Mouse (Mus musculus): ENCODE results near the gene Chit1. TPM values are rescaled to one million over a fixed set of nuclear protein-coding genes. Genes with fewer than 3 reads are reported as not detected.

Chit1 gene
- total RNA-seq, 2 experiments from 2014 or later, result not detected

DNA sequence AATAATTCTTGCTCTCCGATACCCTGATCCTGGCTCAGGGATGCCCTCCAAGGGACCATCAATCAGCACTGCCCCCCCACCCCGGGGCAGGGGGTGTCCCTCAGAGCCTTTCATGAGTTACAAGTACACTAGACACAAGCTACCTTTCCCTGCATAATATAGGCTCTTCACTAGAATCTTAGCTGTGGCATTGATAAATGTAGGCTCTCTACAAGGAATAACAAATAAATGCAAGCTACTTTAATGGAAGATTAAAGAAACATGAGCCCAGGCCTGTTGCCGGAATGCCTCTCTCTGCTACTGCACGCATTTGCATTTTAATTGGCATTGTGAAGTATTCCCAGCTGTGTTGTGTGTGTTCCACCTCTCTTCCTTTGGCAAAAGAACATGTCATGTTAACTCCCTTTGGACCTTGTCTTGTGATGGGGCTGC is 31.3 kb downstream of the Chit1 start:
- DNase-seq (ENCODE audit: low spot score), result no peak

DNA sequence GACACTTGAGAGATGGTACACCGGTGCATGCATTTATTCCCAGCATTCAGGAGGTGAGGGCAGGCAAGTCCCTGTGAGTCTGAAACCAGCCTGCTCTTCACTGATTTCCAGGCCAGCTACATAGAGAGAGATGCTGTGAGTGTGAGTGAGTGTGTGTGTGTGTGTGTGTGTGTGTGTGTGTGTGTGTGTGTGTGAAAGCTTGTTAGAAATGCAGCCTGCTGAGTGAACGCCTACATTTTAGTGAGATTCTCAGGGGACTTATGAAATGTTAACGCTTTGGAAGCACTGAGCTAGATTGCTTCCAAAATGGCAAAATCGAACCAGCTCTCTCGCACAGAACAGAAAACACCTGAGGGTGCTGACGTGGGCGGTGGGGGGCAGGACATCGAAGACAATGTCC is 35.0 kb downstream of the Chit1 start:
- no peak for DNase-seq (ENCODE audit: low spot score)

DNA sequence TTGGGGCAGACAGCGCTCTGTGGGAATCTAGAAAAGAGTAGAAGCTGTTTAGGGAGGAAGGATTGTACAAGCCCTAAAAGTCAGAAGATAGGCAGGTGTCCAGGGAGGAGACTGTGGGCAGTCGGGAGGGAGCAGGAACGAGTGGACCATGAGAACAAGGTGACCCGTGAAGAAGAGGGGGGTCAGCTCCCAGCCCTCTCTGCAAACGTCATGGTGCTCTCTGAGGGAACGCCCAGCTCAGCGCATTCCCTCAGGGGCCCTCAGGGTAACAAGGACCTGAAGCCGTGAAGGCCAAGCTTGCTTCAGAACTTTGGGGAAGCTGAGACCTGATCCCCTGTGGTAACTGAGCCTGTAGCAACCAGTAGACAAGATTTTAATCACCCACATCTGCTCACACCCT is 39.0 kb downstream of the Chit1 start:
- no peak for DNase-seq (ENCODE audit: low spot score)

DNA sequence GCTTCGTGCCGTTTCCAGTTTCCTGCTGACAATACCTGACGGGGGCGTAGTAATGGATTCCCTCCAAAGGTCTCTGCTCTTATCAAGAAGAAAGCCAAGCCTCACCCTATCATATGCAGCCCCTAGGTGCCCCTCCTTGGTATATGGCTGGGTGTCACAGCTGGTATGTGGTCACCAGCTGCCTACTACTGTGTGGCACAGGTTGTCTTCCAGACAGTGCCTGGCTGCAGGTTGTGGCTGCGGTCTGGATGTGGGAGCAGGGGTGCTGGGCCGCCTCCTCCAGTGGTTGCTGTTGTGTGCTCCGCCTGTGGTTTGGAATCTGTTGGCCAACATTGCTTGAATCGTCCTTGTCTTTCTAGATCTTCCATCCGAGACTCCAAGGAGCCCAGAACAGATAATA is 39.7 kb downstream of the Chit1 start:
- DNase-seq (ENCODE audit: low spot score), result no peak

DNA sequence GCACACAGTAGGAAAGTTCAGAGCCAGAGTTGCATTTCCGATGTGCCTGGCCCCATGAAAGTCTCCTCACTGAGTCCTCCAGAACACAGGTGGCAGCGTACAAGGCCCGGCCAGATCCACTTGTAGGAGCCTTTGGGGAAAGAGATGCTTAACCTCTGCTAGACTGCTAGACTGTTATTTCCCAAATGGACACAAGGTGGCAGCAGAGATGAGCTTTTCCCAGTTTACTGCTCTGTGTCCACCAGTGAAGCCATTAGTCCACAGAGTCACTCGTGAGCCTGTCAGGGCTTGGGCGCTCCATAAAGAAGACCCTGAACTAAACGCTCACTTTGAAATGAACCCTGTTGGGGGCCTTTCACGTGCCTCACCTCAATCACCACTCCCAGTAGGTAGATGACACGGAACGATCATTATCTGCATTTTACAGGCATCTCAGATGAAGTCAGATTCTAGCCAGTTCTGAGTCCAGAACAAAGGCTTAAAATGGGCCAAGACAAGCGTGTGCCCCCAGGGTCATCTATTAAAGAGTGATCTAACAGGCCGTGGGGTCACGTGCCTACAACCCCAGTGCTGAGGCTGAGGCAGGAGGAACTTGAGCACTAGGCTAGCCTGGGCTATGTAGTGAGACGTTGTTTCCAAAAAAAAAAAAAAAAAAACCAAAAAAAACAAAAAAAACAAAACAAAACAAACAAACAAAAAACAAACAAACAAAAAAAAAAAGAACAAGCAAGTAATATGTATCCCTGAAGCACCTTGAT is 40.8 kb downstream of the Chit1 start:
- DNase-seq (ENCODE audit: low spot score), result peak; percentile 88

DNA sequence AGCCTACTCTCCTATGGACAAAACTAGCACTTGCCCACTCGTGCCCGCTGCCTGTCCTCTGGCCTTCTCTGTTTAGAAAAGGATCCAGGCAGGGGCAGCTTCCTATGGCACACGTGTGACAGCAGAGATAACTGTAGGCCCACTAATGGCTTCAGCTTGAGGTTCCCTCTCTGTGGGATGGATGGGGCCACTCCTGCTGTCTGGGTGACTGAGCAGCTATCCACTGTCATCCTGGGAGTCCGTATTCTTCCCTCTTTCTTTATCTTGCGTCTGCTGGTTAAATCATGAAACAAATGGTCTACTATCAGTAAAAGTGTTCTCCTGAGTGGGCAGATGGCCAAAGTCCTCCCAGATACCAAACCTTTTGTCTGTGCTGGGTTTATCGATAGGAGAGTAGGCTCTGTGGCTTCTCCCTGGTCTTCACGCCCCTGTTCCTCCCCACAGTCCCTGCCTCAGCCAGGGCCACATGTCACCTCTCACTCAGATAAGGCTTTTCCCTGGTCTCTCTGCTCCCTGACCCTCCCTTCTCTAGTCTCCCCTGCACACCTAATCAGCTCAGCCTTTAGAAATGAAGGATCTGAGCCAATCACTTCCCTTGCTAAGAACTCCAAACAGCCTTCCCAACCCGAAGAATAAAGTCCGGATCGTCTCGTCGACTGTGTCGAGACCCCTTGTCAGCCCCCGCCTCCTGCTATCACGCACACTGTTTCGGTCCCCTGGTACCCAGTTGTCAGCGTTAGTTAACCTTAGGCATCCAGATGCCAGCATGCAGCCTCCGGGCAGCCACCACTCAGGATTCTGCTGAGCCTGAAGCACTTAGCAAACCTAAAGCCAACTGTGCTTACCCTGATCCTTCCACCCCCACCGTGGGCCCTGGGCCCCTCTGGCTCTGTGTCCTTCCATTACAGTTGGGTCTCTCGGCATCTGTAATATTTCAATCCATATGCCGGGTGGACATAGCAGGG is 41.9 kb downstream of the Chit1 start:
- no peak for DNase-seq (ENCODE audit: low spot score)

DNA sequence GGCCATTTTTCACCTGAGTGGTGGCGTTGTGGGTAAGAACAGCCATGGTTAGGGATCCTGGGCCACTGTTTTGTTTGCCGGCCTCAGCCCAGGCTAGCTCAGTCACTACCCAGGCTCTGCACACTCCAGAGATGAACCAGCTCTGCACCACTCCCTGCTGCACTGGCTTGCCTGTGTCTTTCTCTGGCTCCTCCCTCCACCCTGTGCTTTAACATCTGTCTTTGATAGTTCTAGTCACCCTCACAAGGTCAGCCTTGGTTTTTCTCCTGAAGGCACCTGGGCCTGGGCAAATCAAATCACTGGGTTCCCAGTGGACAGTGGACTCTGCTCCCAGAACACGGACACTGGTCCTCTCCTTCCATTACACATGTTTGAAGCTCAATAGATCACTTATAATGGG is 43.1 kb downstream of the Chit1 start:
- DNase-seq (ENCODE audit: low spot score), result no peak

DNA sequence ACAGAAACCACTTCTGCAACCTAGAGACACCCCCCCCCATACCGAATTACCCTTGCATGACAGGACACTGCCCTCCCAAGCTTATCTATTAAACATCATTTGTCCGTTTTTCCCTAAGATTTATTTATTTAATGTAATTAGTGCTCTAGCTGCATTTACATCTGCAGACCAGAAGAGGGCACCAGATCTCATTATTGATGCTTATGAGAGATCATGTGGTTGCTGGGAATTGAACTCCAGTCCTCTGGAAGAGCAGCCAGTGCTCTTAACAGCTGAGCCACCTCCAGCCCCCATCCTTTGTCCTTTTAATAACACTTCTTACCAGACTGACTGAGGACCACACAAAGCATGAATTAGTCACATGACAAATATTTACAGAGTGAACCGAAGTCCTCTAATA is 43.6 kb downstream of the Chit1 start:
- DNase-seq (ENCODE audit: low spot score), result no peak

DNA sequence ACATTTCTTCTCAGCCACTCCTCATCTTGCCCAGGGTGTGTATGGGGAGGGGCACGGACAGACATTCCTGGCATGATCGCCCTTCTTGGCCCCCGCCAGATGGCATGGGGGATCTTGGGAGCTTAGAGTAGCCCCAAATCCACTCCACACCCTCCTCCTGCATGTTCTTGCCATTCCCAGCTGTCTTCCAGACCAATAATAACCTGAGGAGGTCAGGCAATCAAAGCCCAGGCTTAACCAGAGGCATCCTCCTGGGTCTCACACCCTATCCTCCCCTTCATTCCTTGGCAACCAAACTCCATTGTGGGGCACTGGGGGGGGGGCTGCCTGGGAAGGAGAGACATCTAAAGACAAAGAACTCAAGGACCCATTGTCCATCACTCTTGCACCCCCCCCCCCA is 49.4 kb downstream of the Chit1 start:
- DNase-seq (ENCODE audit: low spot score), result no peak

DNA sequence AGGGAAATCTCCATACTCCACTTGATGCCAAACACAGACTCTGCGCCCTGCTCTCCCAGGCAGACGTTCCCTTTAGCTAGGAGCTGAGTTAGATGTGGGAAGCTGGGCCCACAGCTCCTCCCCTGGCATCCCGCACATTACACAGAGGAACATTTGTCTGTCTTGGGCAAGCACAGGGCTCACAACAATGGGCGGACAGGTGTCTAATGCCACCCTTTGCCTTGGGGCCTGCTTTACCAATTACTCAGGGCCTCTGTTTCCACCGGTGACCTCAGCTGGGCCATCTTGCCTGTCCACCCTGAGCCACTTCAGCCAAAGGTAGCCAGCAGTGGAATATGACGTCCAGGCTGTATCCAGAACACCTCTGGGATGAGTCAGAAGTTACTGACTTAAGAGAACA is 50.4 kb downstream of the Chit1 start:
- DNase-seq (ENCODE audit: low spot score), result no peak

DNA sequence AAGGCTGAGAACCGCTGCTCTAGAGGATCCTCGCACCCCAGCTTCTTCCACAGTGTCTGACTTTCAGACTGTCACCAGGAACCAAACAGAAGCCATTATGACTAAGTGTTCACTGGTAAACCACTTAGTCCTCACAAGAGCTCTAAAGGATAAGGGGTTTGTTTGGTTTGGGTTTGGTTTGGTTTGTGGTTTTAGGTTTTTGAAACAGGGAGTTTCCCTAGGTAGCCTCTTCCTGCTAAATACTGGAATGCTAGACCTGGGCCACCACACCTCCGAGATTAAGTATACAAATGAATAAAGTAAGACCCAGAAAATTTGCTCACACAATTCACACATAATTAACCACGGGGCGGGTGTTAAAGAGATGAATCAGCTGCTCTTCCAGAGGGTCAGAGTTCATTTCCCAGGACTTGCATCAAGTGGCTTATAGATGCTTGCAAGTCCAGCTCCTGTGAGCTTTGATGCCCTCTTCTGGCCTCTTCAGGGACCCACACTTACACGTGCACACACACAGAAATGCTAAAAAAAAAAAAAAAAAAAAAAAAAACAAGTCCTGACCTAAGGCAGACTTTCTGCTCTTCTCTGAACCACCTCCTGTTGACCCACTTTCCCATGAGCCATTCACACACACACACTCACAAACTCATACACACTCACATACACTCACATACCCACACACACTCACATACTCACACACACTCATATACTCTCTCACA is 51.6 kb downstream of the Chit1 start:
- no peak for DNase-seq (ENCODE audit: low spot score)

DNA sequence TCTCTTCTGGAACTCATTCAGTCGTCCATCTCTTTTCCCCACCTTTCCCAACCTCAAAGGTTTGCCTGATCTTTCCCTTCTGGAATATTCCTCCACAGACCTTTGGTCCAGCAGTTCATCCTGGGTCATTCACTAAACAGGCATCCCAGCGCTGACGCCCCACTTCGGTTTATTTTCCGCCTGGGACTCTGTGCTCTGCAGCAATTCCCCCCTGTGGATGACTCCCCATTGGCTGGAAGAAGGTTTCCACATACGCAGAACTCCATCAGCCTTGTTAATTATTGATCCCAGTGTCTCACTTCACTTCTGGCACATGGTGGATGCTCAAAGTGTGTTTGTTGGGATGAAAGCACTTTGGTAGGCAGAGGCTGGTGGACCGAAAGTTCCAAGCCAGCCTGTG is 52.4 kb downstream of the Chit1 start:
- no peak for DNase-seq (ENCODE audit: low spot score)

DNA sequence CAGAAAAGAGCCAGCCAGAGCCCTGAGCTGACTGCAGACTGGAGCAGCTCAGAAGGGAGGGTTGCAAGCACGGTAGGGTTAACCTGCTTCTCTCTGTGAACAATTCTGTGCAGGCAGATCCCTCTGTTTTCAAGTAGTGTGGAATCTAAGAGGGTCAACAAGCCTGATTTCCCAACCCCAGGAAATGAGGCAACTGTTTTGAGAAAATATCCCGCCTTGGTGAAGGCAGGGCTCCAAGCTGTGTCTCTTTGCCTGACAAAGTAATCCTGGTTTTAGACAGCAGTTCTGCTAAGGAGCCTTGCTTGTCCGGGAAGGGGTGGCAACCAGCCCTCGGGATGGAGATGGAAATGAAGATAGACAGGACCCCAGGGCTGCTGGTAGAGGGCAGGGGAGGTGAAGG is 53.4 kb downstream of the Chit1 start:
- no peak for DNase-seq (ENCODE audit: low spot score)

DNA sequence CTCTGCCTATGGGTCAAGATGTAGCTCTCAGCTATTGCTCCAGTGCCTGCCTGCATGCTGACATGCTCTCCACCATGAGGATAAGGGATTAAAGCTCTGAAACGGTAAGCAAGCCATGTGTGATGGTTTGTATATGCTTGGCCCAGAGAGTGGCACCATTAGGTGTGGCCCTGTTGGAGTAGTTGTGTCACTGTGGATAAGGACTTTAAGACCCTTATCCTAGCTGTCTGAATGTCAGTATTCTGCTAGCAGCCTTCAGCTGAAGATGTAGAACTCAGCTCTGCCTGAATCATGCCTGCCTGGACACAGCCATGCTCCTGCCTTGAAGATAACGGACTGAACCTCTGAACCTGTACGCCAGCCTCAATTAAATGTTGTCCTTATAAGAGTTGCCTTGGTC is 55.5 kb downstream of the Chit1 start:
- DNase-seq (ENCODE audit: low spot score), result no peak

DNA sequence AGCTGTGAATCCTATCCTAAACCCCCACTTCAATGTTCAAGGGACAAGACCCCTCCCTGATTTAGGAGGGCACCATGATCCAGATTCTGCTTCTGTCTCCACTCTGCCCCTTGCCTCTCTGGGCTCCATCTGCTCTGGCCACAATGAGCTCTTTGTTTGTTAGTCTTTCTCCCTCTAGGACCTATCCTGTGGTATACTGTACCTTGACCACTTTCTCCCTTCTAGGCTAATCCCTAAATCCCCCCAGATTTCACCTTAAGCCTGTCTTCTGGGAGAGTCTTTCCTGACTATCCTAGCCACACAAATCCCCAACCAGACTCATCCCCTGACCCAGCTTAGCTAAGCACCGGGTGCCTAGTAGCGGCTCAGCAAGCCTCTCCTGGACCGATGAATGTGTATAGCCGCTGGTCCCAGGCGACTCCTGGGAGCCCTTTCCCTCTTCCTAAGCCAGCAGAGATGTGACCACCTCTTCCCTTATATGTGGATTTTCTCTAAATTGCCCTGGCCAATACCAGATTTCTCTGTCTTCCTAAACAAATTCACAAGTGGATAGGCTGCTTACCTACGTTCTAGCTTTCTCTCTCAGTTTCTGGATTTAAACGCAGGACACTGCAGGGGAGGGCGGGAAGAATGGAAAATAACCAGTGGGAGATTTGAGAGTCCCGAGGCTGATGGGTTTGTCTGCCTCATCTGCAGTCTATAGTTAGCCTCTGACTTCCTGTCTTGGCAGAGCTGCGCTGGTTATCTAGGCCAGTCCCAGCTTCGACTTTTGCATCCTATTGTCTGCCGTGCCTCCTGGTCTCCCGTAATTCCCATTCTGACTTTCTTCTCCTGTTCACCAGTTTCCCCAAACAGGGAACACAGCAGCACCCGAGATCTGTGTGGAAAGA is 56.6 kb downstream of the Chit1 start:
- DNase-seq (ENCODE audit: low spot score), result peak; percentile 32

DNA sequence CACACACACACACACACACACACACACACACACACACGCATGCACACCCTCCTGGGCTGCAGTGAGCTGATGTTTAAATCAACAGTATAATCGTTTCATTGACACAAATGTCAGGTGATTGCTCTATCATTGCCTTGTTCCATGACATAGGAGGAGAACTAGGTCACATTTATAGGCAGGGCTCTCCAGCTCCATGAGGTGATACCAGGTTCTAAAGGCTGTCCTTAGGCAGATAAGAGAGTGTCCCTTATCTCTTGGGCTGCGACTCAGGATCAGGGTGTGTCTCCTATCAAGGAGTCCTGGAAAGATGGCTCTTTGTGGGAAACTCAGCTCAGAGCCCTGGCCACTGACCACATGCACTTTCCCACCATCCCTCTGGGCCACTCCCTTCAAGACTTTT is 57.5 kb downstream of the Chit1 start:
- no peak for DNase-seq (ENCODE audit: low spot score)

DNA sequence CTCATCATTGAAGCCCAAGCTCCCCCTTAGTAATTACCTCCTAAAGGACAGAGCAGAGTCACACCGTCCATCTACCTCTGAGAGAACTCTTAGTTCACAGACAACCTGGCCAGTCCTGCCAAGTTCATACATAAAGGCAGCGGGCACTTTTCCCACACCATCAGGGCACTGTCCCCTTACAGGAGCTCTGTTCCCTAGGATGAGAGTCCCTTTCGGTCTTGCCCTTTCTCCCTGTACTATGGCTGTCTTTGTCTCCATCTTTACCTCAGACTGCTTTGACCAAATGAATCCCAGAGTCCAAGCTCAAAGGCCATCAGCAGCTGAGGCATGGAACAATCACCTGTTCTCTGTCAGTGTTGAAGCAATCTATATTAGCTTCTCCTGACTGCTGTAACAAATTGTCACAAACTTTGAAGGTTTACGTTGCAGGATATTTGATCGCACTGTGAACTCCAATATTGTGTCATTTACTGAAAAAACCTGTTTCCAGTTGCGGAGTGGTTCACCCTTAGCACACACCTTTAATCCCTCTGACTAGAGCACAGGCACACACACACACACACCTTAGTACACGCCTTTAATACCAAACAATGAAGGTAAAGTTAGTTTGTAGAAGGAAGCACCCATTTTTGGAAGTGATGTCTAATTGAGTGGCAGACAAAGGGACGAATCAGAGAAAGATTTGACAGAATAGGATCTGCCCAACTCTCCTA is 58.1 kb downstream of the Chit1 start:
- DNase-seq (ENCODE audit: low spot score), result no peak

DNA sequence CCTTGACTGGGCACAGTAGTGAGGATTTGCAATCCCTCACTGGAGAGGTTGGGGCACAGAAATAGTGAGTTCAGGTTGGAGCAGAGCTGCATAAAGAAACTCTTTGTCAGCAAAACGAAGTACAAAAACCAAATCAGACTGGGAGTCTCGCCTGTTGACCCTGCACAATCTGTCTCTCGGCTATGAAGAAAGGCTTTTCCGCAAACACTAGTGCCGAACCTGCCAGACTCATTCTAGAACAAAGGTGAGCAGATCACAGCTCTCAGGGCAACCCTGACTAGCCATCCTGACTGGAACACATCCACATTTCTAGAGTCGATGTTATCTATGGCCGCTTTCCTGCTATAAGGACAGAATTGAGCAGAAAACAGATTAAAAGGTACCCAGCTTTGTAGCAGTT is 62.0 kb downstream of the Chit1 start:
- no peak for DNase-seq (ENCODE audit: low spot score)

DNA sequence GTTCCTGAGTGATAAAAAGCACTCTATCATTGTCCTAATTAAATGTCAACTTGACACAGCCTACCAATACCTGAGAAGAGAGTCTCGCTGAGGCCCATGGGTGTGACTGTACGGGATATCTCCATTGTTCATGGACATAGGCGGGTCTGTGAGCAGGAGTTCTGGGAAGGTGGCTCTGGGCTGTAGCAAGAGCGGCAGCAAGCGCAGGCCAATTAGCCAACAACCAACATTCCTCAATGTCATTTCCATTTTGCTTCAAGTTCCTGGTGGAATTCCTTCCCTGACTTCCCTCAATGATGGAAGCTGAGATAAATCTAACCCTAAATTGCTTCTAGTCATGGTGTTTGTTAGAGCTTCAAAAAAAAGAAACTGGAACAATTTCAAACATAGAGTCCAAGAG is 66.9 kb downstream of the Chit1 start:
- DNase-seq (ENCODE audit: low spot score), result no peak

DNA sequence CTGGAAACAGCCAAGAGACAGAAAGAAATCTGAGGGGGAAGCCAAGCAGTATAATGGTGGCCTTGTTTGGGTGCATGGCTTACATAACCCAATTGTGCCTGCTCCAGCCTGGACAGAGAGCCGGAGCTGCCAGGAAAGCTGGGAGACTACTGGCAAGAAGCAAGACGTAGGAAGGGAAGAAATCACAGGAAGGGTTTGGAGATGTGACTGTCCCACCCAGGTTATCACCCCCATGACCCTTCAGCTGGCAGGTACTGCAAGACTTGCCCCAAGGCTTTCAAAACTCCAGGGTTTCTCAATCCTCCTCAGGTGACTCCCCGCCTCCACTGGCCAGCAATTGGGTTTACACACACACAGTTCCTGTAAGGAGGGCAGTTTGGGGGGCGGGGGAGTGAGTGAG is 71.0 kb downstream of the Chit1 start, which contains the start of gene Chil1:
Gene Chil1, plus strand, starts transcription at position 152 of the 400 bp plus-strand sequence.
- peak; percentile 29 for DNase-seq (ENCODE audit: low spot score)
